ENCODE assay signal across 20 mouse cellular contexts in the genomic region with DNA sequence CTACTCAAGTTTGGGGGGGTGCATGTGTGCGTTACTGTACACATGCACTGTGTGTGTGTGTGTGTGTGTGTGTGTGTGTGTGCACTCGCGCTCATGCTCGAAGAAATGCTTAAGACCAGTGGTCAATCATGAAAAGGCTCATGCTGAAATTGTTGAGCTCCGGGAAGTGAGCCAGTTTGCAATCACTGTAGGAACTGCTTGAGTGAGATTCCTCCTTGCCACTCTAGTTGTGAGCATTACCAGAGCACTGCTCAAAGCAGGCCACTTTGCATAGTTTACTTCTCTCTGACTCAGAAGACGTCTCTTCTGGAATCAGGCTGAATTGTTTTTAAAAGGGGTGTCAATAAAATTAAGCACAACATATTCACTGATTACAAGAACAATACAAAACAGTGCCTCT. TPM values are rescaled to one million over a fixed set of nuclear protein-coding genes. Genes with fewer than 3 reads are reported as not detected.
DNase-seq lines count a peak whose midpoint lies in the region; ATAC-seq and TF ChIP-seq lines count a peak whose summit lies in the region.
"Had no signal": no experiment of that assay in that cellular context is flagged by ENCODE, and none has a peak within 500 bp of the region (broad histone marks: within the 10 kb centered on the region; RNA-seq: fewer than 3 reads in every experiment).

No protein-coding gene starts in this region.

- no peak for TF ChIP-seq POLR2A in brain, embryonic 14.5 days (IDR thresholded peaks at IDR 0.05; ENCODE audit: borderline replicate concordance, extremely low read depth, insufficient read depth, insufficient read length, poor library complexity, severe bottlenecking)

- WGBS in heart, embryonic 16.5 days = 34% methylated on average over 6 of the region's 6 CpGs

- intact Hi-C loops in heart, postnatal 36 days (cut with DNase I) = no loop called here
- intact Hi-C loops in gastrocnemius, postnatal 36 days (cut with DNase I) = no loop called here

- H3K27me3 ChIP-seq in heart, embryonic 16.5 days (ENCODE audit: control insufficient read depth, insufficient read depth, low read length) = no peaks in the 10 kb centered on the region
- H3K27me3 ChIP-seq: CH12.LX; hindbrain, embryonic 15.5 days; lung, embryonic 15.5 days had no signal

- H3K36me3 ChIP-seq in heart, embryonic 16.5 days (ENCODE audit: control insufficient read depth, insufficient read depth) = no peaks in the 10 kb centered on the region
- H3K36me3 ChIP-seq: forebrain, embryonic 10.5 days; hindbrain, embryonic 15.5 days; lung, embryonic 15.5 days had no signal

- H3K4me2 ChIP-seq in heart, embryonic 16.5 days (ENCODE audit: low read depth, low read length) = peak overlapping the region; percentile 32; the same call in 1 of the 2 replicates
- H3K4me2 ChIP-seq: hindbrain, embryonic 15.5 days; lung, embryonic 15.5 days; midbrain, embryonic 11.5 days had no signal

- no peak for TF ChIP-seq CTCF in brain, embryonic 14.5 days (IDR thresholded peaks at IDR 0.05; ENCODE audit: borderline replicate concordance, extremely low read depth, insufficient read depth, insufficient read length)

- peaks cover 13% of the 10 kb centered on the region; the same call in 1 of the 2 replicates for H3K4me1 ChIP-seq in heart, embryonic 16.5 days (ENCODE audit: control insufficient read depth, insufficient read depth, low read length)
- H3K4me1 ChIP-seq: forebrain, embryonic 10.5 days; hindbrain, embryonic 15.5 days had no signal

- no peaks in the 10 kb centered on the region for H3K9me3 ChIP-seq in heart, embryonic 16.5 days (replicated peaks; ENCODE audit: control insufficient read depth, low read length)
- H3K9me3 ChIP-seq: forebrain, embryonic 10.5 days; hindbrain, embryonic 15.5 days; lung, embryonic 15.5 days had no signal

- H3K9ac ChIP-seq in heart, embryonic 16.5 days (ENCODE audit: low read length) = no peak overlapping the region
- H3K9ac ChIP-seq: hindbrain, embryonic 15.5 days; lung, embryonic 15.5 days had no signal

- no peak overlapping the region for H3K4me3 ChIP-seq in heart, embryonic 16.5 days (ENCODE audit: low read length)
- H3K4me3 ChIP-seq: forebrain, embryonic 10.5 days; hindbrain, embryonic 15.5 days; lung, embryonic 15.5 days had no signal

- DNase-seq in heart, postnatal 36 days = no peak
- peak; percentile 69 for DNase-seq in NIH3T3 (ENCODE audit: low read depth)
- DNase-seq in brain, embryonic 14.5 days (ENCODE audit: low read depth) = peak; percentile 70
- peak; percentile 59 for DNase-seq in lung, postnatal 10 days
- no peak for DNase-seq in gastrocnemius, postnatal 36 days
- DNase-seq: adrenal gland, postnatal 25 days; cerebellum, postnatal 25 days; kidney, adult 11 months; kidney, postnatal 10 days; liver; thymus, adult 2 months had no signal

- ATAC-seq in heart, embryonic 16.5 days (replicated peaks; ENCODE audit: extremely low read depth, insufficient read depth, low FRiP score) = no peak; the same call in 1 of the 2 replicates
- ATAC-seq in inflammation-experienced regulatory T-cells, adult 6 months = no peak
- ATAC-seq: activated CD4-positive, CD25-positive, alpha-beta regulatory T cell, adult 4 months had no signal

- H3K27ac ChIP-seq in heart, embryonic 16.5 days (ENCODE audit: low read length) = 0 out of 2 replicates have a peak overlapping the region, but pooled peaks have one; percentile 24
- H3K27ac ChIP-seq: forebrain, embryonic 10.5 days; hindbrain, embryonic 15.5 days; lung, embryonic 15.5 days had no signal

RNA-seq across cellular contexts. Expression of gene Prkd1, which starts 54.4 kb away (rescaled TPM):
- polyA plus RNA-seq in heart, embryonic 16.5 days (2015; fragmentation: Nextera tagmentation; extraction: Ambion mirVana) = 4.5 and 4.6 TPM in 2 replicates
- 1 to 10 TPM; 6.3 to 8.5 TPM for total RNA-seq in heart, postnatal 36 days (2021)
- polyA plus RNA-seq in brain, embryonic 14.5 days (2012; rRNA removed) = 5.0 and 8.1 TPM in 2 replicates
- total RNA-seq in gastrocnemius, postnatal 36 days (2021) = 1 to 10 TPM; 1.5 to 2.3 TPM
- not detected for polyA plus RNA-seq in inflammation-experienced regulatory T-cells, adult 6 months (2017; shearing (Covaris generic))
- total RNA-seq: CH12.LX; granulocyte monocyte progenitor cell, adult 5-6 weeks had no signal
- polyA plus RNA-seq: activated CD4-positive, CD25-positive, alpha-beta regulatory T cell, adult 4 months had no signal

Comparison
In these comparisons a context has a peak if more than half of its experiments do, and no peak if none do; other contexts are left out.
1. DNase-seq: peak in NIH3T3 (single experiment), brain, embryonic 14.5 days (single experiment) and lung, postnatal 10 days (single experiment); none in heart, postnatal 36 days (0 of 2) and gastrocnemius, postnatal 36 days (0 of 2).